Mouse (Mus musculus) bone marrow, adult 2 months (tissue): Measurements from ENCODE around the gene Gata3.

ENCODE experiments used
- CTCF ChIP-seq: fragments of 200-500 bp; IDR thresholded peaks from 2 replicates; pipeline ENCODE4 v1.5.1; 2011; ENCODE audit warnings: low read length, control low read depth; ENCODE audit not compliant: control insufficient read depth, insufficient read depth
- POLR2A ChIP-seq: fragments of 200-500 bp; IDR thresholded peaks from 2 replicates; pipeline ENCODE4 v1.6.1; 2011; ENCODE audit warnings: low read depth, mild to moderate bottlenecking, control low read depth, low read length, borderline replicate concordance; ENCODE audit not compliant: control insufficient read depth

GRCm38 (mm10) chr2:9878564-9879081, 11.2 kb downstream of the Gata3 start:
- TF ChIP-seq CTCF = no peak
- TF ChIP-seq POLR2A = no peak
